In genomic region chr3:57530836-57531235, GRCm38 (mm10) we compare ENCODE assay signal across 35 mouse cellular contexts. TPM values are rescaled to one million over a fixed set of nuclear protein-coding genes. Genes with fewer than 3 reads are reported as not detected.
A peak's percentile ranks its signal among the peaks of the same experiment; 100 is the strongest.
DNase-seq lines count a peak whose midpoint lies in the region; ATAC-seq and TF ChIP-seq lines count a peak whose summit lies in the region.
"Had no signal": no experiment of that assay in that cellular context is flagged by ENCODE, and none has a peak within 500 bp of the region (broad histone marks: within the 10 kb centered on the region; RNA-seq: fewer than 3 reads in every experiment).

No protein-coding gene starts in this region.

- no peak overlapping the region for H3K4me2 ChIP-seq in forebrain, postnatal 0 days (ENCODE audit: low read depth)
- H3K4me2 ChIP-seq in forebrain, embryonic 12.5 days: no peak overlapping the region
- H3K4me2 ChIP-seq in heart, embryonic 15.5 days: no peak overlapping the region
- no peak overlapping the region for H3K4me2 ChIP-seq in heart, embryonic 12.5 days
- H3K4me2 ChIP-seq in limb, embryonic 12.5 days: no peak overlapping the region
- H3K4me2 ChIP-seq: embryonic facial prominence, embryonic 13.5 days; hindbrain, embryonic 13.5 days; limb, embryonic 13.5 days; liver, embryonic 13.5 days; midbrain, embryonic 12.5 days; neural tube, embryonic 12.5 days had no signal

- no peak overlapping the region for H3K27ac ChIP-seq in forebrain, postnatal 0 days (ENCODE audit: low read depth, low read length)
- no peak overlapping the region for H3K27ac ChIP-seq in forebrain, embryonic 12.5 days
- 0 out of 2 replicates have a peak overlapping the region, but pooled peaks have one; percentile 37 for H3K27ac ChIP-seq in heart, embryonic 15.5 days
- no peak overlapping the region for H3K27ac ChIP-seq in heart, embryonic 12.5 days (ENCODE audit: poor library complexity, severe bottlenecking)
- H3K27ac ChIP-seq in limb, embryonic 12.5 days: 0 out of 2 replicates have a peak overlapping the region, but pooled peaks have one; percentile 31
- H3K27ac ChIP-seq: embryonic facial prominence, embryonic 13.5 days; hindbrain, embryonic 13.5 days; limb, embryonic 13.5 days; liver, embryonic 13.5 days; midbrain, embryonic 12.5 days; neural tube, embryonic 12.5 days; stomach, postnatal 0 days had no signal

- ATAC-seq in forebrain, postnatal 0 days: peak; percentile 61
- no peak for ATAC-seq in forebrain, embryonic 12.5 days (ENCODE audit: low FRiP score)
- ATAC-seq in heart, embryonic 15.5 days (replicated peaks; ENCODE audit: insufficient number of reproducible peaks, insufficient read depth, low FRiP score, low read depth): no peak
- no peak for ATAC-seq in heart, embryonic 12.5 days (ENCODE audit: insufficient number of reproducible peaks, low FRiP score)
- no peak for ATAC-seq in limb, embryonic 12.5 days (ENCODE audit: insufficient number of reproducible peaks, insufficient read depth, low FRiP score, low TSS enrichment, low read depth)
- ATAC-seq: inflammation-experienced regulatory T-cells, adult 6 months had no signal

- H3K4me1 ChIP-seq in forebrain, postnatal 0 days (ENCODE audit: insufficient read depth): no peaks in the 10 kb centered on the region
- peaks cover 3% of the 10 kb centered on the region; the same call in 1 of the 2 replicates for H3K4me1 ChIP-seq in forebrain, embryonic 12.5 days
- peaks cover 38% of the 10 kb centered on the region for H3K4me1 ChIP-seq in heart, embryonic 15.5 days (replicated peaks)
- H3K4me1 ChIP-seq in heart, embryonic 12.5 days (replicated peaks): peaks cover 51% of the 10 kb centered on the region
- H3K4me1 ChIP-seq in limb, embryonic 12.5 days (replicated peaks): peaks cover 22% of the 10 kb centered on the region
- H3K4me1 ChIP-seq: liver, embryonic 13.5 days; megakaryocyte, embryonic 14.5 days; midbrain, embryonic 12.5 days; neural tube, embryonic 12.5 days had no signal

- no peak overlapping the region for H3K9ac ChIP-seq in forebrain, postnatal 0 days
- H3K9ac ChIP-seq in forebrain, embryonic 12.5 days: no peak overlapping the region
- H3K9ac ChIP-seq in heart, embryonic 15.5 days: no peak overlapping the region
- no peak overlapping the region for H3K9ac ChIP-seq in heart, embryonic 12.5 days
- no peak overlapping the region for H3K9ac ChIP-seq in limb, embryonic 12.5 days (replicated peaks)
- H3K9ac ChIP-seq: embryonic facial prominence, embryonic 13.5 days; hindbrain, embryonic 13.5 days; limb, embryonic 13.5 days; liver, embryonic 13.5 days; midbrain, embryonic 12.5 days; neural tube, embryonic 12.5 days had no signal

- no peaks in the 10 kb centered on the region for H3K9me3 ChIP-seq in forebrain, postnatal 0 days (ENCODE audit: low read length)
- no peaks in the 10 kb centered on the region for H3K9me3 ChIP-seq in forebrain, embryonic 12.5 days
- peaks cover 4% of the 10 kb centered on the region; the same call in 1 of the 2 replicates for H3K9me3 ChIP-seq in heart, embryonic 15.5 days (replicated peaks)
- H3K9me3 ChIP-seq in heart, embryonic 12.5 days (replicated peaks): no peaks in the 10 kb centered on the region
- H3K9me3 ChIP-seq in limb, embryonic 12.5 days: peaks cover 7% of the 10 kb centered on the region
- H3K9me3 ChIP-seq: limb, embryonic 13.5 days; liver, embryonic 13.5 days had no signal

- no peak for TF ChIP-seq CTCF in forebrain, postnatal 0 days (IDR thresholded peaks at IDR 0.05; ENCODE audit: low read depth)

- no peak overlapping the region for H3K4me3 ChIP-seq in forebrain, postnatal 0 days (ENCODE audit: low read depth, low read length)
- H3K4me3 ChIP-seq in forebrain, embryonic 12.5 days (replicated peaks): no peak overlapping the region
- H3K4me3 ChIP-seq in heart, embryonic 15.5 days: no peak overlapping the region
- H3K4me3 ChIP-seq in heart, embryonic 12.5 days: no peak overlapping the region
- H3K4me3 ChIP-seq in limb, embryonic 12.5 days (replicated peaks): no peak overlapping the region
- H3K4me3 ChIP-seq: embryonic facial prominence, embryonic 13.5 days; hindbrain, embryonic 13.5 days; limb, embryonic 13.5 days; liver, embryonic 13.5 days; midbrain, embryonic 12.5 days; myocyte; neural tube, embryonic 12.5 days had no signal

- no peaks in the 10 kb centered on the region for H3K27me3 ChIP-seq in forebrain, postnatal 0 days (ENCODE audit: insufficient read depth, low read length)
- H3K27me3 ChIP-seq in forebrain, embryonic 12.5 days: no peaks in the 10 kb centered on the region
- no peaks in the 10 kb centered on the region for H3K27me3 ChIP-seq in heart, embryonic 15.5 days
- H3K27me3 ChIP-seq in heart, embryonic 12.5 days (replicated peaks): no peaks in the 10 kb centered on the region
- no peaks in the 10 kb centered on the region for H3K27me3 ChIP-seq in limb, embryonic 12.5 days
- H3K27me3 ChIP-seq: embryonic facial prominence, embryonic 13.5 days; hindbrain, embryonic 13.5 days; limb, embryonic 13.5 days; liver, embryonic 13.5 days; megakaryocyte, embryonic 14.5 days; midbrain, embryonic 12.5 days; neural tube, embryonic 12.5 days had no signal

- H3K36me3 ChIP-seq in forebrain, postnatal 0 days (ENCODE audit: insufficient read depth): no peaks in the 10 kb centered on the region
- no peaks in the 10 kb centered on the region for H3K36me3 ChIP-seq in forebrain, embryonic 12.5 days (replicated peaks)
- H3K36me3 ChIP-seq in heart, embryonic 15.5 days: peaks cover 4% of the 10 kb centered on the region; the same call in 1 of the 2 replicates
- H3K36me3 ChIP-seq in heart, embryonic 12.5 days: peaks cover 18% of the 10 kb centered on the region
- 0 out of 2 replicates have a peak, but pooled peaks cover 6% of the 10 kb centered on the region for H3K36me3 ChIP-seq in limb, embryonic 12.5 days
- H3K36me3 ChIP-seq: hindbrain, embryonic 13.5 days; liver, embryonic 13.5 days; midbrain, embryonic 12.5 days; neural tube, embryonic 12.5 days had no signal

- 53% methylated on average over 1 of the region's 1 CpGs for WGBS in forebrain, postnatal 0 days
- WGBS in forebrain, embryonic 12.5 days: 83% methylated on average over 1 of the region's 1 CpGs
- 73% methylated on average over 1 of the region's 1 CpGs for WGBS in heart, embryonic 15.5 days
- 74% methylated on average over 1 of the region's 1 CpGs for WGBS in heart, embryonic 12.5 days
- whole genome bisulfite sequencing in limb, embryonic 12.5 days: 21% methylated on average over 1 of the region's 1 CpGs

- DNase-seq in forebrain, postnatal 0 days: no peak
- DNase-seq in fibroblast of lung, adult 2 months (ENCODE audit: low read depth): peak; percentile 78
- DNase-seq in right cerebral cortex, postnatal 14 days: no peak
- DNase-seq in urinary bladder, adult 2 months (ENCODE audit: low spot score): no peak
- DNase-seq: adrenal gland, adult 2 months; B cell, adult 2 months; cerebellum, adult 11 months; cerebellum, adult 9-10 months; cerebellum, postnatal 36 days; gastrocnemius, postnatal 14 days; heart, postnatal 36 days; kidney, adult 11 months; kidney, postnatal 14 days; layer of hippocampus, adult 9-11 months; liver, embryonic 13.5 days; lung, adult 18-20 months; lung, postnatal 4 days; right cerebral cortex, adult 18-20 months; right cerebral cortex, postnatal 4 days; thymus, adult 2 months; thymus, postnatal 4 days had no signal

RNA-seq across cellular contexts. Expression of gene Wwtr1, which starts 44.9 kb away (rescaled TPM):
- total RNA-seq in forebrain, postnatal 0 days (2014; rRNA removed): 27.4 and 39.1 TPM in 2 replicates
- 11.7 and 12.1 TPM in 2 replicates for polyA plus RNA-seq in forebrain, postnatal 0 days (2015; fragmentation: Nextera tagmentation; extraction: Ambion mirVana)
- polyA plus RNA-seq in forebrain, embryonic 12.5 days (2016; fragmentation: Nextera tagmentation; extraction: Ambion mirVana): 10.7 and 11.5 TPM in 2 replicates
- polyA plus RNA-seq in heart, embryonic 15.5 days (2015; fragmentation: Nextera tagmentation; extraction: Ambion mirVana): 18.2 and 18.6 TPM in 2 replicates
- polyA plus RNA-seq in heart, embryonic 12.5 days (2016; fragmentation: Nextera tagmentation; extraction: Ambion mirVana): 15.3 and 17.6 TPM in 2 replicates
- polyA plus RNA-seq in limb, embryonic 12.5 days (2016; fragmentation: Nextera tagmentation; extraction: Ambion mirVana): 13.8 and 14.0 TPM in 2 replicates
- polyA plus RNA-seq in urinary bladder, adult 2 months (2012; rRNA removed): 63.4 and 70.5 TPM in 2 replicates
- total RNA-seq: granulocyte monocyte progenitor cell, adult 5-6 weeks had no signal

Comparison
In these comparisons a context has a peak if more than half of its experiments do, and no peak if none do; other contexts are left out.
1. H3K27ac ChIP-seq: peak in heart, embryonic 15.5 days (single experiment) and limb, embryonic 12.5 days (single experiment); none in forebrain, postnatal 0 days (single experiment), forebrain, embryonic 12.5 days (single experiment) and heart, embryonic 12.5 days (single experiment).